ENCODE assay signal across 23 mouse cellular contexts in the genomic region with DNA sequence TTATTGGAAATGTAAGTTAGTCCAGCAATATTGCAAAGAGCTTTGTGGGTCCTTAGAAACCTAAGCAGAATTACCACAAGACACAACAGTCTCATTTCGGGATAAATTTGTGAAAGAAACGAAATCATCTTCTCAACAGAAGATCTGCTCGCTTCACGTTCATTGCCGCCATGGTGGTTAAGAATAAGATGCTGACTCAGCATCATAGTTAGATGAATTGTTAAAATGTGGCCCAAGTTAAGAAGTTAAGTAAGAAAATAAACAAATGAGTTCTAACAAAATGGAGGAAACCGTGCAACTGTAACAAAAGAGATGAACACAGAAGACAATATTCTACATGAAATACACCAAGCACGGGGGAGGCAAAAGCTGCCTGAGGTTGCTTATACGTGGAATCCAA.
DNase-seq lines count a peak whose midpoint lies in the region; ATAC-seq and TF ChIP-seq lines count a peak whose summit lies in the region.
"Had no signal": no experiment of that assay in that cellular context is flagged by ENCODE, and none has a peak within 500 bp of the region (broad histone marks: within the 10 kb centered on the region; RNA-seq: fewer than 3 reads in every experiment).

No protein-coding gene starts in this region.

- TF ChIP-seq EP300 in CH12.LX (IDR thresholded peaks at IDR 0.05; ENCODE audit: low read length): no peak
- no peak for TF ChIP-seq EP300 in MEL (IDR thresholded peaks at IDR 0.05; ENCODE audit: low read depth in 1 of 2, low read length in 2 of 2)

- no peak for TF ChIP-seq POLR2A in CH12.LX (IDR thresholded peaks at IDR 0.05; ENCODE audit: low read depth, low read length)
- no peak for TF ChIP-seq POLR2A in MEL (IDR thresholded peaks at IDR 0.05; ENCODE audit: control insufficient read depth in 1 of 2, insufficient read depth in 1 of 2, low read depth in 1 of 2, low read length in 2 of 2, poor library complexity in 1 of 2)

- H3K4me1 ChIP-seq in CH12.LX (ENCODE audit: control insufficient read depth in 1 of 2, insufficient read depth in 2 of 2): no peaks in the 10 kb centered on the region
- H3K4me1 ChIP-seq in ES-E14 (ENCODE audit: control insufficient read depth in 2 of 2, insufficient read depth in 2 of 2, low read length in 2 of 2, poor library complexity in 1 of 2): no peaks in the 10 kb centered on the region
- no peaks in the 10 kb centered on the region for H3K4me1 ChIP-seq in MEL (ENCODE audit: control insufficient read depth in 1 of 2, insufficient read depth in 2 of 2, low read length in 2 of 2)

- no peaks in the 10 kb centered on the region for H3K36me3 ChIP-seq in CH12.LX (replicated peaks in 1 of 2; ENCODE audit: control insufficient read depth in 1 of 2, insufficient read depth in 1 of 2, low read length in 1 of 2)
- H3K36me3 ChIP-seq in ES-E14 (ENCODE audit: control insufficient read depth, insufficient read depth, low read length, poor library complexity, severe bottlenecking): no peaks in the 10 kb centered on the region
- no peaks in the 10 kb centered on the region for H3K36me3 ChIP-seq in MEL (ENCODE audit: control insufficient read depth in 1 of 2, insufficient read depth in 2 of 2, low read length in 2 of 2)
- H3K36me3 ChIP-seq: G1E had no signal

- no peak for DNase-seq in CH12.LX (ENCODE audit: extremely low read depth)
- no peak for DNase-seq in ES-E14 (ENCODE audit: low read depth, low spot score)
- DNase-seq in MEL (ENCODE audit: low read depth, low spot score): no peak
- no peak for DNase-seq in left cerebral cortex, postnatal 10 days (ENCODE audit: extremely low spot score in 1 of 2, low spot score in 2 of 2)
- DNase-seq in kidney, adult 11 months: no peak
- DNase-seq: adrenal gland, adult 2 months; adrenal gland, adult 8-10 months; adrenal gland, postnatal 10 days; adrenal gland, postnatal 14 days; adrenal gland, postnatal 25 days; adrenal gland, postnatal 36 days; B cell, adult 2 months; cerebellum, adult 11 months; cerebellum, adult 11-12 months; cerebellum, adult 18-20 months; cerebellum, adult 2 months; cerebellum, adult 8-10 months; cerebellum, adult 9-10 months had no signal

- in situ Hi-C loops in CH12.LX (cut with MboI; ENCODE audit: low pct_ligation_motif_present, low pct_unique_long_range_greater_than_20kb, low sequenced_read_pairs): no loop called here
- in situ Hi-C loops in ES-E14 (cut with MboI; ENCODE audit: low sequenced_read_pairs in 2 of 2, unreplicated experiment in 2 of 2): no loop called here

- H3K27ac ChIP-seq in CH12.LX (ENCODE audit: insufficient read depth, low read depth) (no peak overlapping the region), ES-E14 (ENCODE audit: insufficient read depth, low read depth, low read length, poor library complexity, severe bottlenecking) (no peak overlapping the region), MEL (ENCODE audit: control insufficient read depth, low read depth, low read length) (no peak overlapping the region)

- H3K4me3 ChIP-seq in CH12.LX (replicated peaks in 1 of 3; ENCODE audit: low read depth in 2 of 3, low read length in 2 of 3, poor library complexity in 1 of 3) (no peak overlapping the region), ES-E14 (ENCODE audit: insufficient read depth in 1 of 2, low read depth in 1 of 2, low read length in 2 of 2, poor library complexity in 1 of 2, severe bottlenecking in 1 of 2) (no peak overlapping the region), MEL (ENCODE audit: control insufficient read depth in 1 of 2, insufficient read depth in 1 of 2, low read depth in 2 of 2, low read length in 2 of 2) (no peak overlapping the region)

- H3K9me3 ChIP-seq in CH12.LX (replicated peaks; ENCODE audit: low read length) (no peaks in the 10 kb centered on the region), ES-E14 (ENCODE audit: control insufficient read depth, insufficient read depth, low read depth, low read length) (no peaks in the 10 kb centered on the region), MEL (replicated peaks; ENCODE audit: insufficient read depth, low read length) (no peaks in the 10 kb centered on the region)

- H3K27me3 ChIP-seq in CH12.LX (replicated peaks) (no peaks in the 10 kb centered on the region), MEL (ENCODE audit: control insufficient read depth in 1 of 2, insufficient read depth in 2 of 2, low read length in 2 of 2) (no peaks in the 10 kb centered on the region)

- intact Hi-C loops in left cerebral cortex, postnatal 10 days (cut with DNase I): no loop called here

- no peak overlapping the region for H3K4me2 ChIP-seq in CH12.LX (ENCODE audit: insufficient read depth, low read depth, poor library complexity, severe bottlenecking)

- TF ChIP-seq CTCF in CH12.LX (conservative IDR thresholded peaks at IDR 0.05 in 1 of 2, IDR thresholded peaks at IDR 0.05 in 1 of 2; ENCODE audit: low read depth in 2 of 2, low read length in 2 of 2): no peak
- no peak for TF ChIP-seq CTCF in MEL (IDR thresholded peaks at IDR 0.05 in 2 of 3, conservative IDR thresholded peaks at IDR 0.05 in 1 of 3; ENCODE audit: control insufficient read depth in 1 of 3, insufficient read depth in 1 of 3, low read depth in 2 of 3, low read length in 3 of 3, poor library complexity in 1 of 3, severe bottlenecking in 1 of 3)

- dilution Hi-C loops in CH12.LX (cut with MboI; ENCODE audit: extremely low pct_ligation_motif_present, extremely low pct_unique_long_range_greater_than_20kb, low sequenced_read_pairs): no loop called here

- H3K9ac ChIP-seq in CH12.LX (ENCODE audit: insufficient read depth, low read depth) (no peak overlapping the region), ES-E14 (ENCODE audit: insufficient read depth, low read depth, low read length, poor library complexity, severe bottlenecking) (no peak overlapping the region), MEL (ENCODE audit: control insufficient read depth, low read depth, low read length, poor library complexity, severe bottlenecking) (no peak overlapping the region)

- H3K79me2 ChIP-seq in CH12.LX (replicated peaks; ENCODE audit: control insufficient read depth, extremely low read depth, insufficient read depth, poor library complexity, severe bottlenecking) (no peaks in the 10 kb centered on the region), MEL (ENCODE audit: control insufficient read depth, insufficient read depth, low read length, poor library complexity) (no peaks in the 10 kb centered on the region)

- no peak for TF ChIP-seq RAD21 in CH12.LX (IDR thresholded peaks at IDR 0.05; ENCODE audit: low read depth, low read length)
- TF ChIP-seq RAD21 in MEL (IDR thresholded peaks at IDR 0.05; ENCODE audit: low read depth, low read length): no peak

- no peak for ATAC-seq in erythroid progenitor cell, adult 5-6 weeks (replicated peaks; ENCODE audit: low FRiP score, poor library complexity, severe bottlenecking)
- ATAC-seq: activated CD4-positive, CD25-positive, alpha-beta regulatory T cell, adult 4 months; CD4-positive, CD25-positive, alpha-beta regulatory T cell, adult 4 months; Patski had no signal

TF ChIP-seq in CH12.LX, 34 proteins besides CTCF, POLR2A, EP300 and RAD21:
- TF ChIP-seq MAFK (IDR thresholded peaks at IDR 0.05; ENCODE audit: insufficient replicate concordance, low read length) (peak; percentile 96), HCFC1 (IDR thresholded peaks at IDR 0.05; ENCODE audit: low read depth, low read length) (no peak), NRF1 (IDR thresholded peaks at IDR 0.05; ENCODE audit: low read depth, low read length) (no peak)

TF ChIP-seq in ES-E14, 5 proteins besides CTCF, POLR2A, EP300 and RAD21:
- peak; percentile 92 for TF ChIP-seq MAFK (IDR thresholded peaks at IDR 0.05; ENCODE audit: insufficient read depth, low read depth, low read length)
- TF ChIP-seq CHD2 (IDR thresholded peaks at IDR 0.05; ENCODE audit: low read depth, low read length): no peak
- TF ChIP-seq HCFC1 (IDR thresholded peaks at IDR 0.05; ENCODE audit: borderline replicate concordance, insufficient read depth, low read length): no peak
- TF ChIP-seq ZNF384 (IDR thresholded peaks at IDR 0.05; ENCODE audit: low read depth, low read length): no peak
- no peak for TF ChIP-seq ZC3H11A (IDR thresholded peaks at IDR 0.05; ENCODE audit: borderline replicate concordance, low read depth, low read length)

TF ChIP-seq in MEL, 35 proteins besides CTCF, POLR2A, EP300 and RAD21:
- TF ChIP-seq UBTF (IDR thresholded peaks at IDR 0.05; ENCODE audit: borderline replicate concordance, insufficient read depth, low read depth, low read length) (no peak), JUND (IDR thresholded peaks at IDR 0.05; ENCODE audit: low read depth, low read length) (no peak), GABPA (IDR thresholded peaks at IDR 0.05; ENCODE audit: low read depth, low read length) (no peak), ZMIZ1 (IDR thresholded peaks at IDR 0.05; ENCODE audit: low read depth, low read length) (no peak), ELF1 (IDR thresholded peaks at IDR 0.05; ENCODE audit: low read depth, low read length) (no peak), MAFK (IDR thresholded peaks at IDR 0.05; ENCODE audit: borderline replicate concordance, low read depth, low read length) (peak; percentile 72; the same call in 1 of the 2 replicates), MEF2A (IDR thresholded peaks at IDR 0.05; ENCODE audit: extremely low read depth, insufficient replicate concordance, low read depth, low read length, poor library complexity, severe bottlenecking) (no peak)
